Mouse (Mus musculus) ES-Bruce4 (cell line): ENCODE data around the gene Cdk2. TPM values are rescaled to one million over a fixed set of nuclear protein-coding genes. Genes with fewer than 3 reads are reported as not detected.
A peak's percentile ranks its signal among the peaks of the same experiment; 100 is the strongest.

Source experiments
- H3K27ac ChIP-seq: 2 replicates; pipeline ENCODE4 v1.5.1; 2012; ENCODE audit warnings: low read length, inconsistent platforms; ENCODE audit not compliant: insufficient read depth
- H3K27me3 ChIP-seq: 2 replicates; pipeline ENCODE4 v1.6.1; 2012; ENCODE audit warnings: mild to moderate bottlenecking, low read length, inconsistent platforms; ENCODE audit not compliant: control insufficient read depth, poor library complexity, insufficient read depth, severe bottlenecking
- H3K36me3 ChIP-seq: 2 replicates; pipeline ENCODE4 v1.6.1; 2012; ENCODE audit warnings: inconsistent platforms, mild to moderate bottlenecking, low read length, moderate library complexity; ENCODE audit not compliant: control insufficient read depth, poor library complexity, insufficient read depth, severe bottlenecking
- H3K4me1 ChIP-seq: one replicate; pipeline ENCODE4 v1.8.1; 2011; ENCODE audit warnings: low read length; ENCODE audit not compliant: control insufficient read depth, insufficient read depth
- H3K4me3 ChIP-seq: 2 replicates; pipeline ENCODE4 v1.5.1; 2011; ENCODE audit warnings: low read depth, mild to moderate bottlenecking, low read length
- H3K9ac ChIP-seq: 2 replicates; pipeline ENCODE4 v1.6.1; 2012; ENCODE audit warnings: low read depth, mild to moderate bottlenecking, inconsistent platforms; ENCODE audit not compliant: poor library complexity, severe bottlenecking
- H3K9me3 ChIP-seq: replicated peaks from 2 replicates; pipeline ENCODE4 v1.6.1; 2012; ENCODE audit warnings: mild to moderate bottlenecking, low read length, inconsistent platforms; ENCODE audit not compliant: control insufficient read depth, poor library complexity, insufficient read depth, severe bottlenecking
- CTCF ChIP-seq: IDR thresholded peaks from one replicate; pipeline ENCODE4 v1.8.1; 2011; ENCODE audit warnings: low read depth, low read length
- EP300 ChIP-seq: IDR thresholded peaks from 2 replicates; pipeline ENCODE4 v1.6.1; 2011; ENCODE audit warnings: low read depth, low read length; ENCODE audit not compliant: insufficient read depth
- POLR2A ChIP-seq: IDR thresholded peaks from one replicate; pipeline ENCODE4 v1.8.1; 2011; ENCODE audit warnings: low read length; ENCODE audit not compliant: insufficient read depth
- polyA plus RNA-seq: library from polyadenylated mRNA; stranded (reverse); fragments of >200 nt; gene quantifications from 2 replicates; pipeline ENCODE4 v1.2.4, GENCODE M21; 2011; ENCODE audit warnings: low read depth; ENCODE audit not compliant: missing spikeins, insufficient read depth, insufficient read length

Gene Cdk2
- polyA plus RNA-seq, 1 experiment = 82.7 TPM

DNA sequence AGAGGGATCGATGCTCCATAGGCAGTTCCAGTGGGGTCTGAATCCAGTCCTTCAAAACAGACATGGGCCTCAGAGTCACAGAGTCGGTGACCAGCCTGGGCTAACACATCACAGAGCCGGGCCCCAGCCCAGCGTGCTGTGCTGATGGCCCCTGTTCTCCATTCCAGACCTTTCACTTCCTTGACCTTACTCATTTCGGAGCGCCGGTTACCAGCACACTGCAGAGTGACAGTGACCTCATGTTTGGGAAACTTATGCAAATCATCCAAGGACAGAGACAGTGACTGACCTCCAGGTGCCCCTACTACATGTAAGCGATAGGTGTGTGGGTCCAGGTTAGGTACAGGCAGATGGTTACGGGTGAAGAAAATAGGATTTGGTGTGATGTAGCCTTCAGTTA lies 33.7 kb downstream of the Cdk2 start:
- Histone ChIP-seq H3K4me1 (no peaks in the 10 kb centered on the region), H3K4me3 (no peak overlapping the region), H3K27me3 (no peaks in the 10 kb centered on the region), H3K9ac (no peak overlapping the region), H3K9me3 (no peaks in the 10 kb centered on the region), H3K27ac (no peak overlapping the region), H3K36me3 (0 out of 2 replicates have a peak, but pooled peaks cover 2% of the 10 kb centered on the region)
- TF ChIP-seq CTCF (no peak), POLR2A (no peak), EP300 (no peak)

DNA sequence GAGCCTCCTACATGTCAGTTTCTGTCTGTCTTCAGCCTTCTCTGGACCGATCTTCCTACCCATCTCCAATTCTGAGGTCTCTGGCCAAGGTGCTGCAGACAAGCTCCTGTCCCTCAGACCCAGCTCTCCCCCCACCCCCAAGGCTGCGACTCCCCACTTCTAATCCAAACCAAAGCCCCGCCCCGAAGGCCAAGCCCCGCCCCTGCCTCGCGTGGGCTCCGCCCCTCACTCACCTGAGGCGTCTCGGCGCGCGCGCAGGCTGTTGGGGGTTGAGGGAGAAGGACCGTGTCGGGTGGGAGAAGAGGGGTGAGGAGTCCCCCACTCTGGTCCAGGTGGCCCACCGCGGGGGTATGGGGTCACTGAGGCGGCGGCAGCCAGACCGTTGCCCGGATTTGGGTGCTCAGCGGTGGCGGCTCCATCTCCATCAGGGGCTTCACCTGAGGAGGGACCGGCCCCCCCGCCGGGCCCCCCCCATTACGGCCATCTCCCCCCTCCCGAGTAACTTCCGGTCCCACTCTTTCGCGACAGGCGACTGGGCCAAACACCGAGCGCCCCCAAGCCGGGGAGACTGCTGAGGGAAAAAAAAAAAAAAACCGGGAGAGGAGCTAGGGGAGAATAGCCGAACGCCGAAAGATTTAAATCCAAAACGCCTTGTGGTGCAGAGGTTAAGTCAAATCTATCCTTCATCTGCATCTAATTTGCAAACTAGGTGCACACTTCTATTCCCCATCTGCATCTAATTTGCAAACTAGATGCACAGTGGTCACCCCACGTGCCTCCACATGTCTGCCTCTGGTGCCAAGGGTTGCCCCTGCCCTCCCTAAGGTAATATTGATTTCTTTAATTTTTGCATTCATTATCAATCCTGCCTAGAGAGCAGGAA lies 35.8 kb downstream of the Cdk2 start:
- Histone ChIP-seq H3K4me3 (peak overlapping the region; percentile 86), H3K36me3 (0 out of 2 replicates have a peak, but pooled peaks cover 2% of the 10 kb centered on the region), H3K9me3 (no peaks in the 10 kb centered on the region), H3K27me3 (no peaks in the 10 kb centered on the region), H3K9ac (peak overlapping the region; percentile 85), H3K27ac (0 out of 2 replicates have a peak overlapping the region, but pooled peaks have one; percentile 32), H3K4me1 (no peaks in the 10 kb centered on the region)
- TF ChIP-seq POLR2A (peak; percentile 47), EP300 (no peak), CTCF (no peak)

GRCm38 (mm10) chr10:128665806-128666205 lies 39.0 kb downstream of the Cdk2 start:
- no peaks in the 10 kb centered on the region for H3K4me1 ChIP-seq
- no peak for TF ChIP-seq EP300
- no peak for TF ChIP-seq CTCF
- no peak for TF ChIP-seq POLR2A
- no peak overlapping the region for H3K27ac ChIP-seq
- H3K9ac ChIP-seq = no peak overlapping the region
- no peak overlapping the region for H3K4me3 ChIP-seq
- no peaks in the 10 kb centered on the region for H3K27me3 ChIP-seq
- H3K9me3 ChIP-seq = no peaks in the 10 kb centered on the region
- H3K36me3 ChIP-seq = no peaks in the 10 kb centered on the region

GRCm38 (mm10) chr10:128665307-128665706 lies 39.5 kb downstream of the Cdk2 start:
- H3K4me3 ChIP-seq = no peak overlapping the region
- TF ChIP-seq POLR2A (no peak), CTCF (no peak)
- no peak overlapping the region for H3K9ac ChIP-seq
- H3K9me3 ChIP-seq = no peaks in the 10 kb centered on the region
- no peaks in the 10 kb centered on the region for H3K36me3 ChIP-seq
- no peaks in the 10 kb centered on the region for H3K4me1 ChIP-seq
- no peak overlapping the region for H3K27ac ChIP-seq
- H3K27me3 ChIP-seq = no peaks in the 10 kb centered on the region

DNA sequence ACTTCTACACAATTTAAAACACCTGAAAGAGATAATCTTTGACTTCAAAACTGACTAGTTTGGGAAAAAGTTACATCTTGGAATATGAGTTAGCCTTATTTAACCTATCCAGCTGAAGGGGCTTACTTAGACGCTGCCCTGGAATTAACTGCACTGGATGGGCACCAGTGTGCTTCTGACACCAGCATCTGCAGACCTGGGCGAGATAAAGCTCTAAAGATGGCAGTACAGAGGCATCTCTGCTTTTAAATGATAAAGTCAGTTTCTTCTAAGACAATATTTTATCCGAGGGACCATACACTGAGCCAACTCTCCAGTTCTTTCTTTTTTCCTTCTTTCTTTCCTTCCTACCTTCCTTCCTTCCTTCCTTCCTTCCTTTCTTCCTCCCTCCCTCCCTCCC lies 40.0 kb downstream of the Cdk2 start:
- Histone ChIP-seq H3K9ac (no peak overlapping the region), H3K27ac (no peak overlapping the region), H3K4me3 (no peak overlapping the region), H3K36me3 (no peaks in the 10 kb centered on the region), H3K9me3 (no peaks in the 10 kb centered on the region), H3K4me1 (no peaks in the 10 kb centered on the region), H3K27me3 (no peaks in the 10 kb centered on the region)
- no peak for TF ChIP-seq POLR2A
- no peak for TF ChIP-seq EP300
- no peak for TF ChIP-seq CTCF
